Mouse (Mus musculus) forebrain, embryonic 14.5 days (tissue): ENCODE data around the gene Btbd17. TPM values are rescaled to one million over a fixed set of nuclear protein-coding genes. Genes with fewer than 3 reads are reported as not detected.

Experiments used
- ATAC-seq: fragments of 200-750 bp; cut with Nextera tagmentation; 2 replicates; pipeline ENCODE4 v1.8.0; 2017; ENCODE audit warnings: mild to moderate bottlenecking, moderate library complexity
- DNase-seq: peaks from one replicate; pipeline ENCODE4 v3.0.0-alpha.2; 2015; ENCODE audit warnings: low spot score
- H3K27ac ChIP-seq: fragments of 300-500 bp; sonication (generic); 2 replicates; pipeline ENCODE4 v1.5.1; 2014; ENCODE audit warnings: low read depth, mild to moderate bottlenecking, control low read depth, low read length, moderate library complexity
- H3K27me3 ChIP-seq: fragments of 300-500 bp; sonication (generic); replicated peaks from 2 replicates; pipeline ENCODE4 v1.6.1; 2014; ENCODE audit warnings: low read length, control low read depth, mixed read lengths; ENCODE audit not compliant: control insufficient read depth, insufficient read depth
- H3K36me3 ChIP-seq: fragments of 300-500 bp; sonication (generic); 2 replicates; pipeline ENCODE4 v1.6.1; 2014; ENCODE audit warnings: low read length, control low read depth; ENCODE audit not compliant: control insufficient read depth, insufficient read depth
- H3K4me1 ChIP-seq: fragments of 300-500 bp; sonication (generic); 2 replicates; pipeline ENCODE4 v1.6.1; 2014; ENCODE audit warnings: antibody characterized with exemption, low read length, control low read depth; ENCODE audit not compliant: control insufficient read depth, insufficient read depth
- H3K4me2 ChIP-seq: fragments of 300-500 bp; sonication (generic); 2 replicates; pipeline ENCODE4 v1.6.1; 2014; ENCODE audit warnings: mild to moderate bottlenecking, control low read depth, low read length
- H3K4me3 ChIP-seq: fragments of 300-500 bp; sonication (generic); 2 replicates; pipeline ENCODE4 v1.5.1; 2014; ENCODE audit warnings: low read depth, low read length, control low read depth
- H3K9ac ChIP-seq: fragments of 300-500 bp; sonication (generic); 2 replicates; pipeline ENCODE4 v1.6.1; 2014; ENCODE audit warnings: mild to moderate bottlenecking, low read length, control low read depth, moderate library complexity
- H3K9me3 ChIP-seq: fragments of 300-500 bp; sonication (generic); replicated peaks from 2 replicates; pipeline ENCODE4 v1.6.1; 2016; ENCODE audit warnings: low read length, control low read depth, mixed read lengths; ENCODE audit not compliant: control insufficient read depth
- WGBS: fragments of 180-500 bp; shearing (Covaris S2); extraction: QIAGEN DNeasy Blood & Tissue Kit; methylation state at CpG from one replicate; pipeline ENCODE4 v1.1.7; 2014; 5-methylcytosine and 5-hydroxymethylcytosine counted together
- polyA plus RNA-seq: library from polyadenylated mRNA; unstranded; fragments of >200 nt; fragmentation: Nextera tagmentation; extraction: Ambion mirVana; gene quantifications from 2 replicates; pipeline ENCODE4 v1.2.1, GENCODE M21; 2014

Gene Btbd17
- polyA plus RNA-seq, 1 experiment from 2014 or later: 24.7 TPM

DNA sequence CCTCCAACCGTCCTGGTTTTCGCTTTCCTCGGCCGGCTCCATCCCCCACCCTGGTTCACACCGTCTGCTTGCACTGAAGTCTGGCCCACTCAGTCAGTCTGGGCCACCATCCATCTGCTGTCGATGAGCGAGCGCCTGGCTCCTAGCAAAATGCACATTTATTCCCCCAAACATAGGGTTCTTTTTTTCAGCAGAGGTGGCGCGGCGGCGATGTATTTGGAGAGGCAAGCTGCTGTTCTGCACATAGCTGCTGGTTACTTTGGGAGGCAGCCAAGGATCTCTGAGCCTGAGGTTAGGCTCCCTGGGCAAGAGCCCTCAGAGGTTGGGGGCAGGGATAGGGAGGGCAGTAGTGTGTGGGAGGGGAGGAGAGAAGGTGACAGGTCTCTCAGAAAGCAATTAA is 27.0 kb upstream of the Btbd17 start:
- Histone ChIP-seq H3K9me3 (no peaks in the 10 kb centered on the region), H3K36me3 (no peaks in the 10 kb centered on the region), H3K9ac (peak overlapping the region; percentile 1; the same call in 1 of the 2 replicates), H3K4me3 (no peak overlapping the region), H3K4me1 (peaks cover 18% of the 10 kb centered on the region), H3K27ac (peak overlapping the region; percentile 68), H3K27me3 (no peaks in the 10 kb centered on the region), H3K4me2 (0 out of 2 replicates have a peak overlapping the region, but pooled peaks have one; percentile 2)
- ATAC-seq: peak; percentile 88
- peak; percentile 88 for DNase-seq
- 30% methylated on average over 12 of the region's 12 CpGs for WGBS

DNA sequence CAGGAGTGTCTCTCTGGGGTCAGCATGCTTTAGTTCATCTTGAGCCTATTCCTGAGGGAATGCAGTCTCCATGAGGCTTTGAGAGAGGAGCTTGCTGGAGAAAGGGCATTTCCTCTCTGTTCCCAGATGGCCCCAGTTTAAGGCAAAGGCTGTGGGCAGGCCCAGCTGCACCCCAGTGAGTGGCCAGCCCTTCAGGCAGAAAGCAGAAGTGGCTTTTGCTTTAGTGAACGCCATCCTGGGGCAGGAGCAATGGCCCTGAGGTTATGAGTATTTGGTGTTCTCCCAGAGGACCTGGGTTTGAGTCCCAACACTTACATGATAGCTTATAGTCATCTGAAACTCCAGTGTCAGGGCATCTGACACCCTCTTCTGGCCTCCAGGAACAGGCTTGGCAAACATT is 25.6 kb upstream of the Btbd17 start:
- no peaks in the 10 kb centered on the region for H3K27me3 ChIP-seq
- H3K4me2 ChIP-seq: no peak overlapping the region
- H3K4me3 ChIP-seq: no peak overlapping the region
- DNase-seq: no peak
- no peak for ATAC-seq
- H3K27ac ChIP-seq: no peak overlapping the region
- no peaks in the 10 kb centered on the region for H3K36me3 ChIP-seq
- peaks cover 18% of the 10 kb centered on the region for H3K4me1 ChIP-seq
- H3K9me3 ChIP-seq: no peaks in the 10 kb centered on the region
- WGBS: 96% methylated on average over 1 of the region's 1 CpGs
- H3K9ac ChIP-seq: no peak overlapping the region

DNA sequence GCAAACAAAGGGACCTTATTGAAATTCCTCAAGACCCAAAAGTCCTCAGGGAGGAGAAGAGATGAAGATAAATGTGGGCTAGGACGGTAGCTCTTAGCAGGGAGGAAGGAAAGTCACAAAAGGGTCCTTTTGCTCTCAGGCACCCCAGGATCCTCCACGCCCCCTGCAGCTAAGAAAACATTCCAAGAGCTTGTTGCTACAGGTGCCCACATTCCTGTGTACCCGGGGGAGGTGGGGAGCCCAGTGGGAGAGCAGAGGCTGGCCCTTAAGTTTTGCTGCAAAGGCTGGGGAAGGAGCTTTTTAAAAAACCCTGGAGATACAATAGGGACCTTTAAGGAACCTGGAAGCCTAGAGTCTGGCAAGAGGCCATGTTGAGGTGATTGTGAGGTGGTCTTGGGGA is 24.7 kb upstream of the Btbd17 start:
- ATAC-seq: no peak

DNA sequence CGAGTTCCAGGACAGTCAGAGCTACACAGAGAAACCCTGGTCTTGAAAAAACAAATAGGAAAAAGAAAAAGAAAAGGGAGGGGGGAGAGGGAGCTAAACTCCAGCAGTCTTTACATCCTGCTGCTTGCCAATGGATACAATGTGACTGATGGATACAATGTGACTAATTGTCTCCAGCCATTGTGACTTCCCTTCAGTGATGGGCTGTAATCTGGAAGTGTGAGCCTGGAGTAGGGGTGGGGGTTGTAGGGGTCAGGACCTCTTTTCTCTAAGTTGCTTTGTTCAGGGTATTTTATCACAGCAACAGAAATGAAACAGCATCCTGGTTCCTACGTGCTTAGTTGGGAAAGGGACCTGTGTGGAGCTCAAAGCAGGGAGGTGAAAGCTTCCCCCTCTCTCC is 23.4 kb upstream of the Btbd17 start:
- H3K4me2 ChIP-seq: no peak overlapping the region
- WGBS: 35% methylated on average over 2 of the region's 2 CpGs
- no peak overlapping the region for H3K4me3 ChIP-seq
- no peaks in the 10 kb centered on the region for H3K9me3 ChIP-seq
- ATAC-seq: no peak
- H3K9ac ChIP-seq: no peak overlapping the region
- H3K36me3 ChIP-seq: no peaks in the 10 kb centered on the region
- H3K27ac ChIP-seq: no peak overlapping the region
- no peaks in the 10 kb centered on the region for H3K27me3 ChIP-seq
- no peak for DNase-seq
- H3K4me1 ChIP-seq: peaks cover 18% of the 10 kb centered on the region

More for the DNA sequence above, 24.7 kb upstream of the Btbd17 start:
- DNase-seq: no peak
- Histone ChIP-seq H3K4me3 (no peak overlapping the region), H3K4me1 (peaks cover 18% of the 10 kb centered on the region), H3K36me3 (no peaks in the 10 kb centered on the region), H3K9ac (no peak overlapping the region), H3K27ac (no peak overlapping the region), H3K9me3 (no peaks in the 10 kb centered on the region), H3K27me3 (no peaks in the 10 kb centered on the region), H3K4me2 (no peak overlapping the region)
- 42% methylated on average over 3 of the region's 3 CpGs for WGBS

DNA sequence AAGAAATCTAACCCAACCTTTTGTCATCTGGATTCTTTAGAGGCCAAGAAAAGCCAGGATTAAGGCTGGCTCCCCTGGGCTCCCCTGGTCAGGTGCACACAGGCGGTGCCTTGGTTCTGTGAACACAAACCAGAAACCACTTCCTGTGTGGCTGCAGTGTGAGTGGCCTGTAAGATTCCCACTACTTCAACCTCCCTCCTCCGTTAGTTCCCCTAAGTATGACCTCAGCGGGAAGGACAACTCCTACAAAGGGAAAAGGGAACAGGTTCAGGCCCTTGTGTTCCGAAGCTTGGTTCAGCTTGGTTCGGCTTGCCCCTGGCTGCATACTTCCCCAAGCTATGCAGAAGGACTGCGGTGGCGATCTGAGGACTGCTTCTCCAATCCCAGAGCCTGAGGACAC is 22.4 kb upstream of the Btbd17 start:
- Histone ChIP-seq H3K27ac (no peak overlapping the region), H3K4me1 (peaks cover 9% of the 10 kb centered on the region), H3K9me3 (no peaks in the 10 kb centered on the region), H3K9ac (no peak overlapping the region), H3K4me3 (no peak overlapping the region), H3K36me3 (no peaks in the 10 kb centered on the region), H3K27me3 (no peaks in the 10 kb centered on the region), H3K4me2 (no peak overlapping the region)
- ATAC-seq (no peak), DNase-seq (no peak)
- 97% methylated on average over 7 of the region's 7 CpGs for WGBS

DNA sequence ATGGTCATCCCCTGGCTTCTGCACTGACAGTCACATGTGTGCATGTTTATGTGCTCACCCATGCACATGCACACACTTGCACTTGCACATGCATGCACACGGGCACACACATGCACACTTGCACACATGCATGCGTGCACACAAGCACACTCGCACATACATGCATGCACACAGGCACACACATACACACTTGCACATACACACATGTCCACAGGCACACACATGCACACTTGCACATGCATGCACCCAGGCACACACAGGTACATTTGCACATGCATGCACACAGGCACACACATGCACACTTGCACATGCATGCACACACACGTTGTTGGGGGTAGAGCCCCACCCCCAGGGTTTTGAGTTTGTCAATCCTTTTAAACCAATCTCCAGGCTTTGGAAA is 21.2 kb upstream of the Btbd17 start:
- WGBS: 91% methylated on average over 4 of the region's 4 CpGs
- DNase-seq: no peak
- Histone ChIP-seq H3K9me3 (no peaks in the 10 kb centered on the region), H3K27ac (no peak overlapping the region), H3K9ac (no peak overlapping the region), H3K4me1 (no peaks in the 10 kb centered on the region; the same call in 1 of the 2 replicates), H3K4me3 (no peak overlapping the region), H3K27me3 (no peaks in the 10 kb centered on the region), H3K36me3 (no peaks in the 10 kb centered on the region), H3K4me2 (no peak overlapping the region)
- ATAC-seq: no peak

DNA sequence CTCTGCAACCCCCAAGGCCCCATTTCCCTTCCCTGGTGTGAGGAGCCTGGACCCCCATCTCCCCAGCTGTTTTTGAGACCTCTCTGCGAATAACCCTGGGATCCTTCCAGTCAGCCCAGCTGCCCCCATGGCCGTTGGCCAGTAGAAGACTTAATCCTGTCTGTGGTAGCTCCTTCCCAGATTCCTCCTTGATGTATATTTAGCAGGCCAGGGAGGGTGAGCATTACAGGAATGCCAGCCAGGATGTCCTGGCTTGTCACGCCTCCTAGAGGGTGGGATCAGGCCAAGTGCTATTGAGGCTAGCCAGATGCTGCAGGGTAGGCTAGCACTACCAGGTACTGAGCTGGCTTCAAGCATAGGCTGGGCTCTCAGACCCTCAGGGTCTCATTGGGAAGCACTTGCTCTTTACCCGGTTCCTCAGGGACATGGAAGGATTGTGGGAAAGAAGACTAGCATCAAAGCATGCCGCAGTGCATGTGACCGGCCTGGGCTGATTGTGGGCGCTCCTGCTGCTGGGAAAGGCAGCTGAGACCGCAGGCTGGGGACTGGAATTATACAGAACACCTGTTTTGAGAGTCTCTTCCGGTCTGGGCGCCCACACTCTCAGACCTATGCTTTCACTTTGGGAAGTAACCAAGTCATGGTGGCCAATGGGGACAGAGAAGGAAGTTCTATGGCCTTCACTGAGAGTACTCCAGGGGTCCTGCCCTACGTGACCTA is 19.3 kb upstream of the Btbd17 start:
- H3K9ac ChIP-seq: no peak overlapping the region
- H3K9me3 ChIP-seq: no peaks in the 10 kb centered on the region
- H3K4me1 ChIP-seq: no peaks in the 10 kb centered on the region; the same call in 1 of the 2 replicates
- ATAC-seq (no peak), DNase-seq (no peak)
- H3K27ac ChIP-seq: no peak overlapping the region
- no peaks in the 10 kb centered on the region for H3K36me3 ChIP-seq
- H3K4me2 ChIP-seq: no peak overlapping the region
- H3K4me3 ChIP-seq: no peak overlapping the region
- no peaks in the 10 kb centered on the region for H3K27me3 ChIP-seq
- 78% methylated on average over 11 of the region's 11 CpGs for WGBS

DNA sequence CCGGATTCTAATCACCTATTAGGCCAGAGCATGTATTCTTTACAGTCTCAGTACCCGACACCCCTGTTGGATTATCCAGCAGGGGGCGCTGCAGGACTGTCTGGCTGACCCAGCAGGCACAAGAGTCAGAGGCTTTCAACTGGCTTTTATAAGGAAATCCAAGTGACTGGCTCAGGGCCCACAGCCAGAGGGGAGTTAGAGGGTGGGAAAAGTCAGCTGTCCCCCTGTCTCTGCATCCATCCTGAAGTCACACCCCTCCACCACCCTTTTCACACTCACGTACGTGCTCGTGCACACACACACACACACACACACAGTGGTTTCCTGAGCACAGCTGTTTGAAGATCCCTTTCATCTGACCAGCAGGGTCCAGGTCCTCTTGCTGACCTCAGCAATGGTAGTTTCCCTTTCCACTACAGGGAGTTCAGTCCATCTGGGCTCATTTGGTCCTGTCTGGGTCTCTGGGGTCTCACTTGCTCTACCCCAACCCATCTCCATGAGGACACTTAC is 17.0 kb upstream of the Btbd17 start:
- Histone ChIP-seq H3K4me3 (no peak overlapping the region), H3K9me3 (no peaks in the 10 kb centered on the region), H3K27ac (no peak overlapping the region), H3K27me3 (no peaks in the 10 kb centered on the region), H3K4me1 (peaks cover under 1% of the 10 kb centered on the region; the same call in 1 of the 2 replicates), H3K36me3 (no peaks in the 10 kb centered on the region), H3K4me2 (no peak overlapping the region), H3K9ac (no peak overlapping the region)
- WGBS: 23% methylated on average over 6 of the region's 6 CpGs
- DNase-seq (peak; percentile 88), ATAC-seq (peak; percentile 72)

DNA sequence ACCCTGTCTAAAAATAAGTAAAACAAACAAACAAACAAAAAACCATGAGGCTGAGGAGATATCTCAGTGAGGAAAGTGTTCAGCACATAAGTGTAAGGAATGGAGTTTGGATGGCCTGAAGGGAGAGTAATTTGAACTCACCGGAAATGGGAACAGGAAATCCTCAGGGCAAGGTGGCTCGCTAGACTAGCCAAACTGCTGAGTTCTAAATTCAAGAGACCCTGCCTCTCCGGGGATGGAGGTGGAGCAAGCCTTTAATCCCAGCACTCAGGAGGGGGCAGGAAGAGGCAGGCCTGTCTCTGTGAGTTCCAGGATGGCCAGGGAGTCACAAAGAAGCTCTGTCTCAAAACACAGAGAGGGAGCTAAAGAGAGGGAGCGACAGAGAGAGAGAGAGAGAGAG is 14.6 kb upstream of the Btbd17 start:
- H3K4me2 ChIP-seq: no peak overlapping the region
- WGBS: 22% methylated on average over 4 of the region's 4 CpGs
- no peaks in the 10 kb centered on the region for H3K27me3 ChIP-seq
- H3K4me1 ChIP-seq: peaks cover 13% of the 10 kb centered on the region
- ATAC-seq (no peak), DNase-seq (no peak)
- H3K9me3 ChIP-seq: no peaks in the 10 kb centered on the region
- H3K27ac ChIP-seq: no peak overlapping the region
- H3K4me3 ChIP-seq: no peak overlapping the region
- H3K36me3 ChIP-seq: no peaks in the 10 kb centered on the region
- no peak overlapping the region for H3K9ac ChIP-seq
